8 mouse cellular contexts compared by ENCODE assay signal in the genomic region with DNA sequence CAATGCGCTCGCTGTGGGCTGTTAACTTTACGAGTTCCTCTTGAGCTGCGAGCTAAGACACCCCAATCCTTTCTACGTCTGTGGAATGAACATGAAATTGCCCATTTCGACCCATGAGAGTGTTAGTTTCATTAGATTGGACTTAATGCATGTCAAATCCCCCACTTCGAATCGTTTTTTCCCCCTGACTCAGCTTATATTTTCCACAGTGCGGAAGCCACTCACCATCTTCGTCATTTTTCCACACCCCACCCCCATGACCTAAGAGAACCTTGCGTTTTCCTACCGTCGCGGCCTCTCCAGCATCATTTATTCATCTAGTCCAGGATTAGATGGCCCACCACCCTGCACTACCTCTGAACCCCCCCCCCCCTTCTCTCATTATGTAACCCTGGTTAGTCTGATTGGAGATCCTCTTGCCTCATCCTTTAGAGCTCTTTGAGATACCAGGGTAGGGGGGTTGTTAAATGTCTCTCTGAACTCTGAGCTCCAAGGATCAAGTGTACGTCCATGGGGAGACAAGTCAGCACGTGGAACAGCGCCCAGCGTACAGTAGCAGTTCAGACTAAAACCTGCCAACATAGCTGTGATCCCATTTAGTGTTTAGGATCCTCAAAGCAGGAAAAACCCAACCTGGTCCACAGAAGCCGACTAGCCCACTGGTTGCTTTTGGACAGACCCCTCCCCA. TPM values are rescaled to one million over a fixed set of nuclear protein-coding genes. Genes with fewer than 3 reads are reported as not detected.
DNase-seq lines count a peak whose midpoint lies in the region; ATAC-seq lines count a peak whose summit lies in the region.

No protein-coding gene starts in this region.

- peak overlapping the region; percentile 76 for H3K9ac ChIP-seq in heart, embryonic 15.5 days
- peak overlapping the region; percentile 74 for H3K9ac ChIP-seq in liver, embryonic 15.5 days

- ATAC-seq in cerebellum, adult (ENCODE audit: insufficient number of reproducible peaks, low FRiP score, low TSS enrichment) = no peak
- no peak for ATAC-seq in heart, embryonic 15.5 days (replicated peaks; ENCODE audit: insufficient number of reproducible peaks, insufficient read depth, low FRiP score, low read depth)
- ATAC-seq in liver, embryonic 15.5 days (ENCODE audit: insufficient read depth) = no peak

- intact Hi-C loops in left cerebral cortex, postnatal 25 days (cut with DNase I) = no loop called here

- H3K27ac ChIP-seq in heart, embryonic 15.5 days = peak overlapping the region; percentile 84
- H3K27ac ChIP-seq in liver, embryonic 15.5 days (replicated peaks) = peak overlapping the region; percentile 78

- peak overlapping the region; percentile 80 for H3K4me3 ChIP-seq in heart, embryonic 15.5 days
- peak overlapping the region; percentile 90 for H3K4me3 ChIP-seq in liver, embryonic 15.5 days (replicated peaks)

- DNase-seq in cerebellum, postnatal 10 days = peak; percentile 25 to 31
- DNase-seq in ZHBTc4 (ENCODE audit: low read depth, low spot score) = peak; percentile 61
- DNase-seq in skeletal muscle tissue, adult 2 months (ENCODE audit: low read depth, low spot score) = peak; percentile 23
- DNase-seq in left cerebral cortex, postnatal 25 days (ENCODE audit: low spot score in 2 of 2) = no peak
- no peak for DNase-seq in frontal cortex, postnatal 25 days (ENCODE audit: low spot score in 2 of 2)

- no peaks in the 10 kb centered on the region for H3K9me3 ChIP-seq in heart, embryonic 15.5 days (replicated peaks)
- H3K9me3 ChIP-seq in liver, embryonic 15.5 days (replicated peaks) = no peaks in the 10 kb centered on the region

- H3K4me2 ChIP-seq in heart, embryonic 15.5 days = peak overlapping the region; percentile 92
- H3K4me2 ChIP-seq in liver, embryonic 15.5 days = peak overlapping the region; percentile 94

- no peaks in the 10 kb centered on the region for H3K27me3 ChIP-seq in heart, embryonic 15.5 days
- no peaks in the 10 kb centered on the region for H3K27me3 ChIP-seq in liver, embryonic 15.5 days

- H3K36me3 ChIP-seq in heart, embryonic 15.5 days = peaks cover 3% of the 10 kb centered on the region; the same call in 1 of the 2 replicates
- no peaks in the 10 kb centered on the region for H3K36me3 ChIP-seq in liver, embryonic 15.5 days (replicated peaks)

- H3K4me1 ChIP-seq in heart, embryonic 15.5 days (replicated peaks) = peaks cover 38% of the 10 kb centered on the region
- H3K4me1 ChIP-seq in liver, embryonic 15.5 days (replicated peaks) = peaks cover 27% of the 10 kb centered on the region

- WGBS in heart, embryonic 15.5 days = 15% methylated on average over 19 of the region's 19 CpGs
- WGBS in liver, embryonic 15.5 days (ENCODE audit: insufficient replicate concordance) = 15% methylated on average over 19 of the region's 19 CpGs

RNA-seq across cellular contexts. Expression of gene Zswim4, which starts 0.8 kb away (rescaled TPM):
- polyA plus RNA-seq in heart, embryonic 15.5 days (2015; fragmentation: Nextera tagmentation; extraction: Ambion mirVana) = 7.6 and 9.7 TPM in 2 replicates
- 2.0 and 2.5 TPM in 2 replicates for polyA plus RNA-seq in liver, embryonic 15.5 days (2015; fragmentation: Nextera tagmentation; extraction: Ambion mirVana)
- 10 to 100 TPM; 13.0 to 13.9 TPM for total RNA-seq in left cerebral cortex, postnatal 25 days (2021)

RNA-seq across cellular contexts. Expression of gene D8Ertd738e, which starts 11.8 kb away (rescaled TPM):
- polyA plus RNA-seq in heart, embryonic 15.5 days (2015; fragmentation: Nextera tagmentation; extraction: Ambion mirVana) = 290 and 291 TPM in 2 replicates
- polyA plus RNA-seq in liver, embryonic 15.5 days (2015; fragmentation: Nextera tagmentation; extraction: Ambion mirVana) = 176 and 183 TPM in 2 replicates
- 100 to 1,000 TPM; 145 to 149 TPM for total RNA-seq in left cerebral cortex, postnatal 25 days (2021)

RNA-seq across cellular contexts. Expression of gene Mri1, which starts 19.4 kb away (rescaled TPM):
- polyA plus RNA-seq in heart, embryonic 15.5 days (2015; fragmentation: Nextera tagmentation; extraction: Ambion mirVana) = 36.1 and 42.7 TPM in 2 replicates
- polyA plus RNA-seq in liver, embryonic 15.5 days (2015; fragmentation: Nextera tagmentation; extraction: Ambion mirVana) = 28.6 and 30.5 TPM in 2 replicates
- total RNA-seq in left cerebral cortex, postnatal 25 days (2021) = 10 to 100 TPM; 13.4 to 15.7 TPM

RNA-seq across cellular contexts. Expression of gene Ccdc130, which starts 32.5 kb away (rescaled TPM):
- polyA plus RNA-seq in heart, embryonic 15.5 days (2015; fragmentation: Nextera tagmentation; extraction: Ambion mirVana) = 15.2 and 15.7 TPM in 2 replicates
- polyA plus RNA-seq in liver, embryonic 15.5 days (2015; fragmentation: Nextera tagmentation; extraction: Ambion mirVana) = 7.3 and 7.7 TPM in 2 replicates
- total RNA-seq in left cerebral cortex, postnatal 25 days (2021) = 10 to 100 TPM; 24.1 to 25.3 TPM

RNA-seq across cellular contexts. Expression of gene Nanos3, which starts 52.7 kb away (rescaled TPM):
- polyA plus RNA-seq in heart, embryonic 15.5 days (2015; fragmentation: Nextera tagmentation; extraction: Ambion mirVana) = 1.4 and 1.6 TPM in 2 replicates
- 0.31 TPM in 2 replicates for polyA plus RNA-seq in liver, embryonic 15.5 days (2015; fragmentation: Nextera tagmentation; extraction: Ambion mirVana)
- 1 to 10 TPM; 2.6 to 3.2 TPM for total RNA-seq in left cerebral cortex, postnatal 25 days (2021)

Comparison
In these comparisons a context has a peak if more than half of its experiments do, and no peak if none do; other contexts are left out.
1. DNase-seq: peak in cerebellum, postnatal 10 days (2 of 2), ZHBTc4 (single experiment) and skeletal muscle tissue, adult 2 months (single experiment); none in left cerebral cortex, postnatal 25 days (0 of 2) and frontal cortex, postnatal 25 days (0 of 2).